ENCODE assay signal across 7 mouse cellular contexts in genomic region chr17:46673850-46674529, GRCm38 (mm10). TPM values are rescaled to one million over a fixed set of nuclear protein-coding genes. Genes with fewer than 3 reads are reported as not detected.
A peak's percentile ranks its signal among the peaks of the same experiment; 100 is the strongest.
DNase-seq lines count a peak whose midpoint lies in the region; ATAC-seq lines count a peak whose summit lies in the region.

TSS of gene Rrp36 (minus strand) at chr17:46674352.

- peak; percentile 92 for ATAC-seq in embryonic facial prominence, embryonic 11.5 days (replicated peaks; ENCODE audit: insufficient number of reproducible peaks, low FRiP score, low TSS enrichment, low read depth)
- peak; percentile 97 for ATAC-seq in granulocyte monocyte progenitor cell, adult 5-6 weeks (replicated peaks; ENCODE audit: poor library complexity, severe bottlenecking)
- peak; percentile 93 for ATAC-seq in midbrain, embryonic 13.5 days

- DNase-seq in adrenal gland, postnatal 14 days = peak; percentile 96
- DNase-seq in embryonic facial prominence, embryonic 11.5 days (ENCODE audit: low spot score) = peak; percentile 96
- DNase-seq in kidney, adult 11 months = peak; percentile 92
- peak; percentile 92 for DNase-seq in limb, embryonic 10.5 days (ENCODE audit: low spot score)
- DNase-seq in spleen, adult 12 weeks (ENCODE audit: low spot score) = peak; percentile 79

- no peaks in the 10 kb centered on the region for H3K9me3 ChIP-seq in embryonic facial prominence, embryonic 11.5 days (replicated peaks; ENCODE audit: control insufficient read depth, low read length)
- no peaks in the 10 kb centered on the region for H3K9me3 ChIP-seq in limb, embryonic 10.5 days (replicated peaks)
- no peaks in the 10 kb centered on the region for H3K9me3 ChIP-seq in midbrain, embryonic 13.5 days

- H3K9ac ChIP-seq in embryonic facial prominence, embryonic 11.5 days (replicated peaks; ENCODE audit: low read length) = peak within 1 kb of the TSS; percentile 85
- peak within 1 kb of the TSS; percentile 79 for H3K9ac ChIP-seq in midbrain, embryonic 13.5 days (replicated peaks)

- H3K27ac ChIP-seq in embryonic facial prominence, embryonic 11.5 days (replicated peaks; ENCODE audit: low read depth, low read length) = peak within 1 kb of the TSS; percentile 73
- peak within 1 kb of the TSS; percentile 87 for H3K27ac ChIP-seq in limb, embryonic 10.5 days
- peak within 1 kb of the TSS; percentile 55 for H3K27ac ChIP-seq in midbrain, embryonic 13.5 days

- peak within 1 kb of the TSS; percentile 93 for H3K4me3 ChIP-seq in embryonic facial prominence, embryonic 11.5 days (ENCODE audit: low read depth, low read length)
- H3K4me3 ChIP-seq in limb, embryonic 10.5 days = peak within 1 kb of the TSS; percentile 91
- peak within 1 kb of the TSS; percentile 83 for H3K4me3 ChIP-seq in midbrain, embryonic 13.5 days (replicated peaks)

- peaks cover 3% of the 10 kb centered on the region; the same call in 1 of the 2 replicates for H3K4me1 ChIP-seq in embryonic facial prominence, embryonic 11.5 days (ENCODE audit: control insufficient read depth, insufficient read depth, low read length)
- peaks cover 40% of the 10 kb centered on the region for H3K4me1 ChIP-seq in limb, embryonic 10.5 days
- peaks cover 32% of the 10 kb centered on the region for H3K4me1 ChIP-seq in midbrain, embryonic 13.5 days (replicated peaks)

- under 1% methylated on average over 43 of the region's 43 CpGs for WGBS in embryonic facial prominence, embryonic 11.5 days
- WGBS in limb, embryonic 10.5 days = 2% methylated on average over 43 of the region's 43 CpGs
- WGBS in midbrain, embryonic 13.5 days = under 1% methylated on average over 43 of the region's 43 CpGs

- H3K27me3 ChIP-seq in embryonic facial prominence, embryonic 11.5 days (ENCODE audit: control insufficient read depth, insufficient read depth, low read length) = no peaks in the 10 kb centered on the region
- H3K27me3 ChIP-seq in limb, embryonic 10.5 days (ENCODE audit: low read depth, poor library complexity, severe bottlenecking) = no peaks in the 10 kb centered on the region
- H3K27me3 ChIP-seq in midbrain, embryonic 13.5 days = no peaks in the 10 kb centered on the region

- peak within 1 kb of the TSS; percentile 77 for H3K4me2 ChIP-seq in embryonic facial prominence, embryonic 11.5 days (ENCODE audit: low read depth, low read length)
- peak within 1 kb of the TSS; percentile 94 for H3K4me2 ChIP-seq in midbrain, embryonic 13.5 days (replicated peaks)

- peaks cover 21% of the 10 kb centered on the region for H3K36me3 ChIP-seq in embryonic facial prominence, embryonic 11.5 days (replicated peaks; ENCODE audit: control insufficient read depth, insufficient read depth, low read depth, low read length)
- H3K36me3 ChIP-seq in limb, embryonic 10.5 days = peaks cover 82% of the 10 kb centered on the region
- H3K36me3 ChIP-seq in midbrain, embryonic 13.5 days = peaks cover 58% of the 10 kb centered on the region

RNA-seq across cellular contexts. Expression of gene Rrp36, which starts in this region (rescaled TPM):
- 23.7 and 25.7 TPM in 2 replicates for total RNA-seq in adrenal gland, postnatal 14 days (2021)
- 54.0 and 61.6 TPM in 2 replicates for polyA plus RNA-seq in embryonic facial prominence, embryonic 11.5 days (2014; fragmentation: Nextera tagmentation; extraction: Ambion mirVana)
- 15.7 and 21.3 TPM in 2 replicates for total RNA-seq in granulocyte monocyte progenitor cell, adult 5-6 weeks (2014; fragmentation: Nextera tagmentation)
- total RNA-seq in granulocyte monocyte progenitor cell, adult 5-6 weeks (2017) = 48.2 and 66.9 TPM in 2 replicates
- 70.8 and 72.5 TPM in 2 replicates for polyA plus RNA-seq in limb, embryonic 10.5 days (2016; fragmentation: Nextera tagmentation; extraction: Ambion mirVana)
- 48.1 and 49.9 TPM in 2 replicates for polyA plus RNA-seq in midbrain, embryonic 13.5 days (2015; fragmentation: Nextera tagmentation; extraction: Ambion mirVana)

Comparison
In these comparisons a context has a peak if more than half of its experiments do, and no peak if none do; other contexts are left out.
1. Peak in every context shown above with its lines: DNase-seq, ATAC-seq, H3K4me3 ChIP-seq and H3K27ac ChIP-seq.